Mouse (Mus musculus): ENCODE measurements at regions not wholly inside any gene's neighbourhood (a gene's known extent, or its start where the extent isn't known, plus 50 kb on each side); places are given as distances from the start of the nearest gene placed in this dataset.

GRCm38 (mm10) chr1:76018588-76018987 is 472.5 kb downstream of the Slc4a3 start:
- ATAC-seq (ENCODE audit: low FRiP score, low TSS enrichment) (no peak), DNase-seq (ENCODE audit: low spot score) (no peak)
- H3K4me1 ChIP-seq (replicated peaks; ENCODE audit: control insufficient read depth, insufficient read depth), result no peaks in the 10 kb centered on the region
- WGBS, result 81% methylated on average over 6 of the region's 6 CpGs
- no peak overlapping the region for H3K4me3 ChIP-seq (ENCODE audit: low read depth, low read length)
- H3K27ac ChIP-seq (replicated peaks), result no peak overlapping the region
- no peak overlapping the region for H3K9ac ChIP-seq (ENCODE audit: low read length)
- H3K9me3 ChIP-seq (ENCODE audit: control insufficient read depth, low read length), result no peaks in the 10 kb centered on the region
- H3K27me3 ChIP-seq (ENCODE audit: control insufficient read depth, insufficient read depth, low read length), result no peaks in the 10 kb centered on the region
- H3K36me3 ChIP-seq (ENCODE audit: control insufficient read depth, insufficient read depth, low read length), result no peaks in the 10 kb centered on the region
- TF ChIP-seq EP300 (optimal IDR thresholded peaks at IDR 0.05), result no peak
- no peak for TF ChIP-seq CTCF (IDR thresholded peaks at IDR 0.05; ENCODE audit: low read depth)
- H3K4me2 ChIP-seq (replicated peaks; ENCODE audit: low read depth), result no peak overlapping the region

GRCm38 (mm10) chr1:76019071-76019470 is 473.0 kb downstream of the Slc4a3 start:
- 47% methylated on average over 11 of the region's 11 CpGs for WGBS
- Histone ChIP-seq H3K4me3 (ENCODE audit: low read depth, low read length) (no peak overlapping the region), H3K4me2 (replicated peaks; ENCODE audit: low read depth) (no peak overlapping the region), H3K36me3 (ENCODE audit: control insufficient read depth, insufficient read depth, low read length) (no peaks in the 10 kb centered on the region), H3K9me3 (ENCODE audit: control insufficient read depth, low read length) (no peaks in the 10 kb centered on the region), H3K27me3 (ENCODE audit: control insufficient read depth, insufficient read depth, low read length) (no peaks in the 10 kb centered on the region), H3K27ac (replicated peaks) (no peak overlapping the region), H3K4me1 (replicated peaks; ENCODE audit: control insufficient read depth, insufficient read depth) (no peaks in the 10 kb centered on the region), H3K9ac (ENCODE audit: low read length) (no peak overlapping the region)
- no peak for TF ChIP-seq EP300 (optimal IDR thresholded peaks at IDR 0.05)
- no peak for TF ChIP-seq CTCF (IDR thresholded peaks at IDR 0.05; ENCODE audit: low read depth)
- ATAC-seq (ENCODE audit: low FRiP score, low TSS enrichment) (no peak), DNase-seq (ENCODE audit: low spot score) (no peak)

- Histone ChIP-seq H3K27ac (replicated peaks) (no peak overlapping the region), H3K4me1 (replicated peaks; ENCODE audit: control insufficient read depth, insufficient read depth) (no peaks in the 10 kb centered on the region), H3K36me3 (ENCODE audit: control insufficient read depth, insufficient read depth, low read length) (no peaks in the 10 kb centered on the region), H3K9ac (ENCODE audit: low read length) (no peak overlapping the region), H3K27me3 (ENCODE audit: control insufficient read depth, insufficient read depth, low read length) (no peaks in the 10 kb centered on the region), H3K4me2 (replicated peaks; ENCODE audit: low read depth) (no peak overlapping the region), H3K4me3 (ENCODE audit: low read depth, low read length) (no peak overlapping the region), H3K9me3 (ENCODE audit: control insufficient read depth, low read length) (no peaks in the 10 kb centered on the region)
- WGBS, result 50% methylated on average over 3 of the region's 3 CpGs
- no peak for TF ChIP-seq EP300 (optimal IDR thresholded peaks at IDR 0.05)
- TF ChIP-seq CTCF (IDR thresholded peaks at IDR 0.05; ENCODE audit: low read depth), result no peak
- no peak for DNase-seq (ENCODE audit: low spot score)
- no peak for ATAC-seq (ENCODE audit: low FRiP score, low TSS enrichment)
Observed at GRCm38 (mm10) chr1:76024650-76025049, 478.6 kb downstream of the Slc4a3 start.

GRCm38 (mm10) chr1:76025389-76025788 is 479.3 kb downstream of the Slc4a3 start:
- H3K4me2 ChIP-seq (replicated peaks; ENCODE audit: low read depth), result no peak overlapping the region
- no peak overlapping the region for H3K4me3 ChIP-seq (ENCODE audit: low read depth, low read length)
- DNase-seq (ENCODE audit: low spot score), result no peak
- H3K27me3 ChIP-seq (ENCODE audit: control insufficient read depth, insufficient read depth, low read length), result no peaks in the 10 kb centered on the region
- 55% methylated on average over 4 of the region's 4 CpGs for WGBS
- no peaks in the 10 kb centered on the region for H3K4me1 ChIP-seq (replicated peaks; ENCODE audit: control insufficient read depth, insufficient read depth)
- H3K27ac ChIP-seq (replicated peaks), result no peak overlapping the region
- no peaks in the 10 kb centered on the region for H3K36me3 ChIP-seq (ENCODE audit: control insufficient read depth, insufficient read depth, low read length)
- H3K9me3 ChIP-seq (ENCODE audit: control insufficient read depth, low read length), result no peaks in the 10 kb centered on the region
- H3K9ac ChIP-seq (ENCODE audit: low read length), result no peak overlapping the region
- no peak for ATAC-seq (ENCODE audit: low FRiP score, low TSS enrichment)
- no peak for TF ChIP-seq CTCF (IDR thresholded peaks at IDR 0.05; ENCODE audit: low read depth)
- no peak for TF ChIP-seq EP300 (optimal IDR thresholded peaks at IDR 0.05)

DNA sequence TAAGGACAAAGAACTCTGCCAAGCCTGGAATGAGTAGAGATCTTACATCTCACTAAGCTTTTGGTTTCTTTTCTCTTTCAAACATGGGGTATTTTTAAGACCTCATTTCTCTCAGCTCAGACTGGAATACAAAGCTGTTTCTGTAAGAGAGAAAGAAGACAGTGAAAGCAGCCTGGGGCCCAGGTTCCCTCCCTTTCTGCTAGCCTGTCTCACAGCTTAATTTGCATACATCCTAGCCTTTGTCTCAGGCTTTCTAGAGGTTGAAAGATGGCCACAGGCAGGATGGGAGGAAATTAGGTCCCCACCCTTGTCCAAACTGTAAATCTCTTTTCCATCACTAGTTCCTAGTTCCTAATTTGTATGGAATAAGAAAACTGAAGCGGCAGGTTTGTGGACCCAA is 483.0 kb downstream of the Slc4a3 start:
- ATAC-seq (ENCODE audit: low FRiP score, low TSS enrichment) (no peak), DNase-seq (ENCODE audit: low spot score) (no peak)
- Histone ChIP-seq H3K36me3 (ENCODE audit: control insufficient read depth, insufficient read depth, low read length) (no peaks in the 10 kb centered on the region), H3K4me1 (replicated peaks; ENCODE audit: control insufficient read depth, insufficient read depth) (no peaks in the 10 kb centered on the region), H3K9me3 (ENCODE audit: control insufficient read depth, low read length) (no peaks in the 10 kb centered on the region), H3K9ac (ENCODE audit: low read length) (no peak overlapping the region), H3K4me2 (replicated peaks; ENCODE audit: low read depth) (no peak overlapping the region), H3K27me3 (ENCODE audit: control insufficient read depth, insufficient read depth, low read length) (no peaks in the 10 kb centered on the region), H3K27ac (replicated peaks) (no peak overlapping the region), H3K4me3 (ENCODE audit: low read depth, low read length) (no peak overlapping the region)
- TF ChIP-seq CTCF (IDR thresholded peaks at IDR 0.05; ENCODE audit: low read depth) (no peak), EP300 (optimal IDR thresholded peaks at IDR 0.05) (no peak)
- 83% methylated on average over 1 of the region's 1 CpGs for WGBS

GRCm38 (mm10) chr1:76031171-76031922 is 485.3 kb downstream of the Slc4a3 start:
- Histone ChIP-seq H3K4me3 (ENCODE audit: low read depth, low read length) (no peak overlapping the region), H3K36me3 (ENCODE audit: control insufficient read depth, insufficient read depth, low read length) (no peaks in the 10 kb centered on the region), H3K4me1 (replicated peaks; ENCODE audit: control insufficient read depth, insufficient read depth) (no peaks in the 10 kb centered on the region), H3K27ac (replicated peaks) (no peak overlapping the region), H3K9me3 (ENCODE audit: control insufficient read depth, low read length) (no peaks in the 10 kb centered on the region), H3K27me3 (ENCODE audit: control insufficient read depth, insufficient read depth, low read length) (no peaks in the 10 kb centered on the region), H3K9ac (ENCODE audit: low read length) (no peak overlapping the region), H3K4me2 (replicated peaks; ENCODE audit: low read depth) (no peak overlapping the region)
- ATAC-seq (ENCODE audit: low FRiP score, low TSS enrichment) (no peak), DNase-seq (ENCODE audit: low spot score) (no peak)
- 40% methylated on average over 11 of the region's 11 CpGs for WGBS
- TF ChIP-seq EP300 (optimal IDR thresholded peaks at IDR 0.05) (no peak), CTCF (IDR thresholded peaks at IDR 0.05; ENCODE audit: low read depth) (no peak)

Measured in stomach, postnatal 0 days (tissue).